Mouse (Mus musculus): ENCODE measurements around the gene Tmem108. TPM values are rescaled to one million over a fixed set of nuclear protein-coding genes. Genes with fewer than 3 reads are reported as not detected.
A peak's percentile ranks its signal among the peaks of the same experiment; 100 is the strongest.

Gene Tmem108
- polyA plus RNA-seq, 1 experiment from 2014 or later = 11.5 TPM

DNA sequence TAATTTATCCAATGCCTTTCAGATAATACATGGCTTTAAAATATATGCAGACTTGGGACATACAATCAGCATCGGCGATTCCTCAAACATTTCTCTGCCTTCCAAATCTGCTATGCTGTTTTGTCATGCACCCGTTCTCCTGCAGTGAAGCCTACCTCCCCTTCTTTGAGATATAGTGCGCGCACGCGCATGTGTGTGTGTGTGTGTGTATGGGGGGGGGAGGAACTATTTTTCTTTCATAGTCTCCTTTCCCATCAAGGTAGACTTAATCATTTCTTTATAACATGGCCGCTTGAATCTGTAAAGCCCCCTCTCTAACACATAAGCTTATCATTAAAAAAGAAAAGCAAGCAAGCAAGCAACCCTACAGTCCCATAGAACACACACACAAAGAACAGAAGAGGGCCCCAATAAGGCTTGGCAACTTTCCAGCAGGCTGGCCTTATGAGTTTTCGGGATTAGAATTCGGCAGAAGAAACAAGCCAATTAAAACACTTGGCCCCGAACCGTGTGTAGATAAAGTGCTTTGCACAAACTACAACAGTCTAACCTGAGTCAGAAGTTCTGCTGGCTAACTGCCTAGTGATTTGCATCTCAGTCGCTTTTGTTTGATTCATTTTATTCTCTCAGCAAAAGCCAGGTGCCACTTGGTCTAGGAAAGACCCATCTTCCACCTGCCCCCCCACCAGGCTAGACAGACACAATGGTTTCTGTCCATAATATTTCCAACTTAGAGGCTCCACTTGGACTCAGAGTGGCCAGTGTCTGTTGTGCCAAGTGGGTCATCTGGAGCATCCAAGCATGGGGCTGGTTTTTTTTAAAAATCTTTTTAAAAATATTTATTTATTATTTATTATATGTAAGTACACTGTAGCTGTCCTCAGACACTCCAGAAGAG, 153.2 kb downstream of the Tmem108 start:
- Histone ChIP-seq H3K9me3 (replicated peaks) (no peaks in the 10 kb centered on the region), H3K4me1 (peaks cover 6% of the 10 kb centered on the region), H3K36me3 (no peaks in the 10 kb centered on the region), H3K27ac (no peak overlapping the region), H3K4me3 (no peak overlapping the region), H3K27me3 (ENCODE audit: low read depth, poor library complexity, severe bottlenecking) (no peaks in the 10 kb centered on the region)
- DNase-seq (ENCODE audit: low spot score) = no peak
- WGBS = 96% methylated on average over 13 of the region's 13 CpGs

DNA sequence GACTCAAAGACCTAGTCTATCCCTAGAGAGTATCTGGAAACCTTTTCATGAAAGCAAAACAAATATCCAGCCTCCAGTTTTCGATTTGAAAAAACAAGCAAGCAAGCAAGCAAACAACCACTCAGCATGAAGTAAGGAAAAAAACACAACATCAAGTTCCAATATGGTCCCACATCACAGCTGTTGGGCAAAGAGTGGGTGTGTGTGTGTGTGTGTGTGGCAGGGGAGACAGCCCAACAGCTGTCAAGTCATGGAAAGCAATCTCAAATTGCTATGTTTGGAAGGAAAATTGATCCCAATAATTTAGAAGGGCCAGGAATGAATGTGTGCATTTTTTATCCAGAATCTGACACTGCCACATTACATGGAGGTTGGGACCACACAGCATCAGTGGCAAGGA, 155.6 kb downstream of the Tmem108 start:
- Histone ChIP-seq H3K4me1 (peaks cover 6% of the 10 kb centered on the region), H3K36me3 (no peaks in the 10 kb centered on the region), H3K27me3 (ENCODE audit: low read depth, poor library complexity, severe bottlenecking) (no peaks in the 10 kb centered on the region), H3K27ac (no peak overlapping the region), H3K9me3 (replicated peaks) (no peaks in the 10 kb centered on the region), H3K4me3 (no peak overlapping the region)
- no peak for DNase-seq (ENCODE audit: low spot score)
- 88% methylated on average over 1 of the region's 1 CpGs for WGBS

DNA sequence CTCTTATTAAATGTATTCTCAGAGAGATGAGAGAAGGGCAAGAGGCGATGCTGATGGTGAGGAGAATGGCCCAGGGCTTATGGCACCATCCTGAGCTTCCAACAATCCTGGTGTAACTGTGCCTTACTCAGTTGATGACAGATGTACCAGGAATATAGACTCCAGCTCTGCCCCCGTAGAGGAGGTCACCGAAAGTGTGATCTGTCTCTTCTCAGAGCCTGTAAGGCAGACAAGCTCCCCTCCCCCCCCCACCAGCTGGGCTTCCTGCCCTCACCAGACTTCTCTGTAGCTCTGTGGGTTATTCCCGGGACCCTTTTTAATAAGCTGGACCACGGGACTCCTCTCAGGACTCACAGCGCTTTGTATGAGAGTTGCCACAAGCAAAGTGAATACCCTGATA, 157.8 kb downstream of the Tmem108 start:
- WGBS = 59% methylated on average over 6 of the region's 6 CpGs
- Histone ChIP-seq H3K4me1 (peaks cover 6% of the 10 kb centered on the region), H3K9me3 (replicated peaks) (no peaks in the 10 kb centered on the region), H3K4me3 (no peak overlapping the region), H3K27me3 (ENCODE audit: low read depth, poor library complexity, severe bottlenecking) (no peaks in the 10 kb centered on the region), H3K27ac (no peak overlapping the region), H3K36me3 (no peaks in the 10 kb centered on the region)
- no peak for DNase-seq (ENCODE audit: low spot score)

DNA sequence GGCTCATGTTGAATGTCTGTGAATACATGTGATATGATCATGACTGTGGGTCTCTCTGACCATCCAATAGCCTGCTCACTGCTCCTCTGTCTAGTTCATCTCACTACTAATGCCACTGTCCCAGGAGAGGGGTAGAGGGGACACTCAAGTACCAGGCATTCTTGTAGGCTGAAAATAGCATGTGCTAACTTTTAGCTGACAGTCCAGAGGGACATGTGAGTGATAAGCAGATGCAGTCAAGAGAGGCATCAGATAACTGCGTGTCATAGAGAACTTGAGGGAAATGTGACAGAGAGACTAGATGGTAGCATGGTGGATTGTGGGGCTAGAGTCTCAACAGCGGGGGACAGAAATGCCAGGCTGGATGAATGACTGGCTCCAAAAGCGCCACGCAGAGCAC, 159.8 kb downstream of the Tmem108 start:
- 87% methylated on average over 4 of the region's 4 CpGs for WGBS
- no peaks in the 10 kb centered on the region for H3K9me3 ChIP-seq (replicated peaks)
- H3K36me3 ChIP-seq = no peaks in the 10 kb centered on the region
- H3K27me3 ChIP-seq (ENCODE audit: low read depth, poor library complexity, severe bottlenecking) = no peaks in the 10 kb centered on the region
- H3K4me1 ChIP-seq = peaks cover 6% of the 10 kb centered on the region
- no peak overlapping the region for H3K4me3 ChIP-seq
- no peak for DNase-seq (ENCODE audit: low spot score)
- no peak overlapping the region for H3K27ac ChIP-seq

DNA sequence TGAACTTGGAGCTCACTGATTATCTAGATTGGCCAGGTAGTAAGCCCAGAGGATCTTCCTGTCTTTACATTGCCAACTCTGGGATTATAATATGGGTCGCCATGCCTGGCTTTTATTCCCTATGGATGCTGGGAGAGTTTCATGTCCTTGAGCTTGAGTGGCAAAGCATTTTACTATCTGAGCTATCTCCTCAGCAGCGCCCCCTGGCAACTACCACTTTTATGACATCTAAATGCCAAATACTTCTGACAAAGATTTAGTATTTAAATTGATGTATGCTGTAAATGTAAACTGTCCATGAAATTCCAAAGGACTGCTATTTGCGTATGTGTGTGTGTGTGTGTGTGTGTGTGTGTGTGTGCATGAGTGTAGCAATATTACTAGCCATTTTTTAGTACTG, 160.8 kb downstream of the Tmem108 start:
- Histone ChIP-seq H3K27ac (no peak overlapping the region), H3K4me1 (peaks cover 6% of the 10 kb centered on the region), H3K36me3 (no peaks in the 10 kb centered on the region), H3K27me3 (ENCODE audit: low read depth, poor library complexity, severe bottlenecking) (no peaks in the 10 kb centered on the region), H3K9me3 (replicated peaks) (no peaks in the 10 kb centered on the region), H3K4me3 (no peak overlapping the region)
- WGBS = 61% methylated on average over 3 of the region's 3 CpGs
- DNase-seq (ENCODE audit: low spot score) = no peak

DNA sequence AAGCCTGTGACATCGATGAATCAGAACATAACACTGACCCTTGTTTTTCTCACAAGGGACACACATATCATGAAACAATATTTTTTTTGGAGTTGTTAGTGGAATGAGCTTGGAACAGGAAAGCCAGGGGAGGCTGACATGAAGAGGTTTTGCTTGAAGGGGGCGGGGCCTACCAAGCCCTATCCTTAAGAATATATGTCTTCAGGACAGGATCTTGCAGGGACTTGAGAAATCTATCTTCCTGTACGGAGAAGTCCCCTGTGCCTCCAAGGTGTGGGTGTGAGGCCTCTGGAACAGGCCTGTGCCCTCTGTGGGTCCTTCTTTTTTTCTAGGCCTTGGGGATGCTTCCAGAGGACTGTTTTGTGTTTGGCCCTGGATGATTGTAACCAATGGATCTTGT, 161.7 kb downstream of the Tmem108 start:
- H3K4me3 ChIP-seq = no peak overlapping the region
- H3K4me1 ChIP-seq = peaks cover 10% of the 10 kb centered on the region
- H3K27ac ChIP-seq = no peak overlapping the region
- no peaks in the 10 kb centered on the region for H3K27me3 ChIP-seq (ENCODE audit: low read depth, poor library complexity, severe bottlenecking)
- DNase-seq (ENCODE audit: low spot score) = no peak
- no peaks in the 10 kb centered on the region for H3K9me3 ChIP-seq (replicated peaks)
- H3K36me3 ChIP-seq = no peaks in the 10 kb centered on the region
- 89% methylated on average over 3 of the region's 3 CpGs for WGBS

DNA sequence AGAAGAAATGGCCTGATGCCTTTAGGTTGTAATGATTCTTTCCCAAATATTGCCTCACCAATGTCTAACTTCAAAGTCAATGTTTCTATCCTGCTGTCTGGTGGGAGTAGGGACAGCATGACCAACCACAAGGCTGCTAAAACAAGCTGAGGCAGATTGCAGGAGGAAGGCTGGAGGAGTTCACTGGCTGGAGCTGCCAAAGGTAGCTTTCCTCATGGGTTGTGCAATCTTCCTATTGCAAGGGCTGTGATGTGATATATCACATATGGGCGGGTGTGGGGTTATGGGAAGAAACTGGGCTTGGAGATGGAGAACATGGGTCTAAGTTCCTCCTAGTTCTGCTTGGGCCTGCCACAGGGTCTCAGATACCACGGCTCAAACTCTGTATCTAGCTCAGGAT, 163.8 kb downstream of the Tmem108 start:
- Histone ChIP-seq H3K27me3 (ENCODE audit: low read depth, poor library complexity, severe bottlenecking) (no peaks in the 10 kb centered on the region), H3K27ac (no peak overlapping the region), H3K4me3 (no peak overlapping the region), H3K9me3 (replicated peaks) (no peaks in the 10 kb centered on the region), H3K36me3 (no peaks in the 10 kb centered on the region), H3K4me1 (0 out of 2 replicates have a peak, but pooled peaks cover 3% of the 10 kb centered on the region)
- WGBS = 80% methylated on average over 2 of the region's 2 CpGs
- no peak for DNase-seq (ENCODE audit: low spot score)

DNA sequence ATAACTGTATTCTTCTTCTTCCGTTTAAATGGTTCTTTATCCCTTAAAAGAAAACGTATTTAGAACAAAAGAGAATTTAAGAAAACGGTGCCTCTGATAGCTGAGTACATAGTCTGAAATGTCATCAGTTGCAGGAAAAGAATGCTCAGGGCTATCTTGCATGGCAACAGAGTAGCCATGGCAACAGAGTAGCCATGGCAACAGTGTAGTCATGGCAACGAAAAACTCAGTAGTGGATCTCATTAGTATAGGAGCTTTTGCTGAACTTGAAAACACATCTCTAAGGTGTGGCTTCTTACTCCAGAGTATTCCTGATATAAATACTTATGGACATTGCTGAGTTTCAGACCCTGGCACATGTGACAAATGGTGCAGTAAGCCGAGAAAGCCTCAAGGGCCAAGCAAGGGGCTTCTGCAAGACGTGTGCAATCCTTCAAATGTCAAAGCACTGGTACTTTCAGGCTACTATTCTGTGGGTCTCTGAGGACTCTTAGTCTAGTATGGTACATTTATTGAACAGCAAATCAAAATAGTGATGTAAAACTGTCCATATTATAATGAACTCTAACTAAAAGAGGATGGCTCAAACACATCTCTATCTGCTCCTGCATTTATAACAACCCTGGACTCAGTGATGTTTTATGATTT, 166.3 kb downstream of the Tmem108 start:
- Histone ChIP-seq H3K4me3 (no peak overlapping the region), H3K27me3 (ENCODE audit: low read depth, poor library complexity, severe bottlenecking) (no peaks in the 10 kb centered on the region), H3K27ac (no peak overlapping the region), H3K36me3 (no peaks in the 10 kb centered on the region), H3K4me1 (0 out of 2 replicates have a peak, but pooled peaks cover 3% of the 10 kb centered on the region), H3K9me3 (replicated peaks) (no peaks in the 10 kb centered on the region)
- WGBS = 74% methylated on average over 6 of the region's 6 CpGs
- DNase-seq (ENCODE audit: low spot score) = peak; percentile 81

DNA sequence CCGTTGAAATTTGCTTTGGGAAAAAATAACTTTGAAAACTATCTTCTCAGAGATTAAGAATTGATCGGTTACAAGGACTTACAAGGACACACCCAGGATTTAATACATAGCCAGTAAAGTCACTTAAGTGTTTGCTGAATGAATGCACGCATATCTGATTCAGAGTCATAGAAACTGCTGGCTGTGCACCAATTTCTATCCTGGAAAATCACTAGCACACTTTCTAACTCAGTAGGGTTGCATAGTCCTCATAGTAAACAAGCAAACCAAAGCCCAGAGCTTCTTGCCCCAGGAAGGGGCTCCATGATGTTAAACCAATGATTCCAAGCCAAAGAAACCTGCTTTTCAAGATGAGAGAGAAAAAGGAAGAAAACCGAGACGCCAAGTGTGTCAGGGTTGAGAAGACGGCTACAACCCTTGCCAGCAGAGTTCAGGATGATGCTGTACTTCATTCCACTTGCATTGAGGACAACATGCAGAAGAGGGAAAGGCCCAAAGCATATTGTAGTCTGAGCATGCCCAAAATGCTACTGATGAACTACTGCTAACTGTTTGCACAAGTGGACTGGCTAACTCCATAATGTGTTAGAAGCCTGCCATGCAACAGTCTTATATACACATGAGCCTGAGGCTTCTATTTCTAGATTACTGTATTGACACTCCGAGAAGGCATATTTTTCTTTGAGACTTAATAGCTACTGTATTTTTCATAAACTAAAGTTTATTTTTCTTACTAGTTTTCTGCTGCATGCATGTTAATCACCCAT, 167.0 kb downstream of the Tmem108 start:
- Histone ChIP-seq H3K4me1 (0 out of 2 replicates have a peak, but pooled peaks cover 3% of the 10 kb centered on the region), H3K27me3 (ENCODE audit: low read depth, poor library complexity, severe bottlenecking) (no peaks in the 10 kb centered on the region), H3K9me3 (replicated peaks) (no peaks in the 10 kb centered on the region), H3K4me3 (no peak overlapping the region), H3K27ac (no peak overlapping the region), H3K36me3 (no peaks in the 10 kb centered on the region)
- WGBS = 92% methylated on average over 7 of the region's 7 CpGs
- DNase-seq (ENCODE audit: low spot score) = no peak

DNA sequence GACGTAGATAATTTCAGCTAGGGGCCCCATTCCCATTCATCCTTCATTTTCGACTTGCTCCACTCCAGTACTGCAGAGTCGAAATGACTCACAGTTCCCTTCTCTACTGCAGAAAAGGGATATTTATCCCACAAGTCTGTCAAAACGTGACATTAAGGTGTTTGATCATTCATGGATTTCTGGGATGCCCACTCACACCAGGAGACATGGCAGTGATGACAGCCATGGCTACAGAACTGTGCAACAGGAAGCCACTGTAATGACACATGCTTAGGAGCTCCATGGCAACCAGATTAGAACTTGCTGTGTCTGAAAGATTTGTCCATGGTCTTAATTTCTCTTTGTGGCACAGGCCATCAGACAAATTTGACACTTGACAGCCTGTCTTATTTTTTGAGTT, 168.6 kb downstream of the Tmem108 start:
- Histone ChIP-seq H3K4me1 (0 out of 2 replicates have a peak, but pooled peaks cover 10% of the 10 kb centered on the region), H3K27ac (no peak overlapping the region), H3K27me3 (ENCODE audit: low read depth, poor library complexity, severe bottlenecking) (no peaks in the 10 kb centered on the region), H3K36me3 (no peaks in the 10 kb centered on the region), H3K9me3 (replicated peaks) (no peaks in the 10 kb centered on the region), H3K4me3 (no peak overlapping the region)
- WGBS = 78% methylated on average over 4 of the region's 4 CpGs
- no peak for DNase-seq (ENCODE audit: low spot score)

DNA sequence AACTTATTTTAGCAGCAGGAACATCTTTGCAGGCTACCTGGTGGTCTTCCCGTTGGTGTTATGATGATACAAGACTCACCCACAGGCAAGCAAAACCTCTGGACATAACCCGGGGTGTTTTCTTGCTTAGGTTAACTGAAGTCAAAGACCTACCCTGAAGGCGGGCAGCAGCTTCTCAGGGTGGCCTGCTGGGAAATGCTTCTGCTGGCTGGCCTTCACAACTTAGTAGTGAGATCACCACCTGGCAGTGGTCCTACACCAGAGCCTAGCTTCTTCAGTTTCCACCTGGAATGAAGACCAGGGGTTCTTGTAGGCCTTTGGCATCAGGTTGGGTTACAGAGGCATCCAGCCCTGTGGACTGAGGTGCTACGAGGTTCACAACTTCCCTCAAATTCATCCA, 169.7 kb downstream of the Tmem108 start:
- H3K4me1 ChIP-seq = 0 out of 2 replicates have a peak, but pooled peaks cover 10% of the 10 kb centered on the region
- H3K36me3 ChIP-seq = no peaks in the 10 kb centered on the region
- WGBS = 90% methylated on average over 4 of the region's 4 CpGs
- DNase-seq (ENCODE audit: low spot score) = no peak
- H3K27ac ChIP-seq = no peak overlapping the region
- no peaks in the 10 kb centered on the region for H3K9me3 ChIP-seq (replicated peaks)
- no peak overlapping the region for H3K4me3 ChIP-seq
- H3K27me3 ChIP-seq (ENCODE audit: low read depth, poor library complexity, severe bottlenecking) = no peaks in the 10 kb centered on the region

DNA sequence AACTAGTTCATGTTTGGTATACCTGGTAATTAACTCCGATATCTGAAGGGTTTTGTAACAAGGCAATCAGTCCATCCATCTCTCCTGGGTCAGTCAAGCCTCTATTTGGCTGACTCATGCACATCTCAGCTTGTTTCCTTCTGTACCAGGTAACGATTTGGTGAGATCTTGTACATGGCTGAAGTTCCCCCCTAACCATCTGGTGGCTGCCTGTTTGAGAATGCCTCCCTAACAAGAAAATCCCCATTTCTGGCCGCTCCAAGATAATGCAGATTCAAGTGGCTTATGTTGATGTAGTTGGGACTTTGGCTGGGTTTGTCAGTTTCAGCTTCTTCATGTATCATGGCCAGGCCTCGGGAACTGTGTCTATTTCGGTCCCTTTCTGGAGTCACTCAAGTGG, 170.8 kb downstream of the Tmem108 start:
- no peaks in the 10 kb centered on the region for H3K27me3 ChIP-seq (ENCODE audit: low read depth, poor library complexity, severe bottlenecking)
- DNase-seq (ENCODE audit: low spot score) = no peak
- WGBS = 95% methylated on average over 5 of the region's 5 CpGs

DNA sequence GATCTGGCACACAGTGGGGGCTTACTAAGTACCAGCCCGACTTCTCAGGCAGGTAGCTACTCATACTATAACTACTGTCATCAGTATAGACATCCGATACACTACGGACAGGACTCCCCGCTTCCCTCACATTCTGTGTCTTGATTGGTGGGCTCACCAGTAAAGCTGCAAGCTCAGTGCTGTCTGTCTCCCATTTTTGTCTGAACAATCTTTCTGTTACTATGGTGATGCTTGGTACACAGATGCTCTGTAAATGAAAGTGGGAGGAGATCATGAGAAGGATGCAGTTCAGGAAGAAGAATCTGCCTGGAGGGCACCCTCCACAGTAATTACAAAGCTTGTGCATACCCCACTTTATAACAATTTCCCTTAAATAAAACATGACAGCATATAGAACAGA, 176.8 kb downstream of the Tmem108 start:
- 97% methylated on average over 4 of the region's 4 CpGs for WGBS
- peaks cover 6% of the 10 kb centered on the region; the same call in 1 of the 2 replicates for H3K4me1 ChIP-seq
- H3K36me3 ChIP-seq = no peaks in the 10 kb centered on the region
- H3K9me3 ChIP-seq (replicated peaks) = no peaks in the 10 kb centered on the region
- H3K27me3 ChIP-seq (ENCODE audit: low read depth, poor library complexity, severe bottlenecking) = no peaks in the 10 kb centered on the region
- no peak overlapping the region for H3K27ac ChIP-seq
- DNase-seq (ENCODE audit: low spot score) = no peak
- no peak overlapping the region for H3K4me3 ChIP-seq

More for the DNA sequence above, 170.8 kb downstream of the Tmem108 start:
- Histone ChIP-seq H3K36me3 (no peaks in the 10 kb centered on the region), H3K27ac (no peak overlapping the region), H3K9me3 (replicated peaks) (no peaks in the 10 kb centered on the region), H3K4me3 (no peak overlapping the region), H3K4me1 (0 out of 2 replicates have a peak, but pooled peaks cover 10% of the 10 kb centered on the region)
